Mouse (Mus musculus) myocyte (in vitro differentiated cells): ENCODE measurements around the gene Wdfy3.

Experiments
- CEBPB ChIP-seq: IDR thresholded peaks from 2 replicates; pipeline ENCODE4 v1.6.1; 2011; ENCODE audit warnings: mild to moderate bottlenecking, moderate library complexity; ENCODE audit not compliant: poor library complexity, insufficient read depth, severe bottlenecking
- E2F4 ChIP-seq: IDR thresholded peaks from one replicate; pipeline ENCODE4 v1.6.1; 2011; ENCODE audit warnings: mild to moderate bottlenecking, control low read depth, moderate library complexity; ENCODE audit not compliant: insufficient read depth
- MYOG ChIP-seq, 3 experiments: IDR thresholded peaks; one replicate each; pipeline ENCODE4 v1.6.1; 2011; ENCODE audit warnings: control low read depth in 2 of 3, low read depth in 2 of 3, mild to moderate bottlenecking in 2 of 3; ENCODE audit not compliant: insufficient read length in 2 of 3, control insufficient read depth in 1 of 3, insufficient read depth in 1 of 3
- POLR2A ChIP-seq: IDR thresholded peaks from one replicate; pipeline ENCODE4 v1.6.1; 2011; ENCODE audit warnings: low read depth, mild to moderate bottlenecking, control low read depth, moderate library complexity; ENCODE audit not compliant: insufficient read length
- POLR2AphosphoS2 ChIP-seq: IDR thresholded peaks from one replicate; pipeline ENCODE4 v1.6.1; 2011; ENCODE audit warnings: low read depth, control low read depth; ENCODE audit not compliant: insufficient read length
- TCF12 ChIP-seq: IDR thresholded peaks from one replicate; pipeline ENCODE4 v1.6.1; 2011; ENCODE audit warnings: mild to moderate bottlenecking, control low read depth; ENCODE audit not compliant: poor library complexity, insufficient read depth, severe bottlenecking
- USF1 ChIP-seq: IDR thresholded peaks from one replicate; pipeline ENCODE4 v1.6.1; 2011; ENCODE audit warnings: low read depth, mild to moderate bottlenecking, control low read depth, moderate library complexity

GRCm38 (mm10) chr5:102070788-102071187, 1.1 kb upstream of the Wdfy3 start:
- TF ChIP-seq MYOG (IDR thresholded peaks at IDR 0.05; ENCODE audit: control insufficient read depth in 1 of 3, insufficient read depth in 1 of 3, insufficient read length in 2 of 3, low read depth in 2 of 3) (no peak), POLR2A (no peak), USF1 (no peak), E2F4 (no peak), CEBPB (no peak), TCF12 (no peak), POLR2AphosphoS2 (no peak)
